Mouse (Mus musculus) CD8-positive naive resting alpha-beta T cell, adult 2 months (primary cell): ENCODE measurements around the gene Gm3173.
"Not testable (repeated sequence)": the region's sequence is repeated elsewhere in the genome, so short reads cannot be mapped to it uniquely, and the experiment has no call there.

Experiments
- DNase-seq, 2 experiments: peaks; one replicate each; pipeline ENCODE4 v3.0.0; 2022; ENCODE audit warnings: low read depth in 2 of 2, low spot score in 2 of 2

Gm3173 gene

GRCm38 (mm10) chr14:4430692-4431091 is at the start of gene Gm3173:
Gm3173 (plus strand) TSS chr14:4430992.
- not testable (repeated sequence) for DNase-seq

DNA sequence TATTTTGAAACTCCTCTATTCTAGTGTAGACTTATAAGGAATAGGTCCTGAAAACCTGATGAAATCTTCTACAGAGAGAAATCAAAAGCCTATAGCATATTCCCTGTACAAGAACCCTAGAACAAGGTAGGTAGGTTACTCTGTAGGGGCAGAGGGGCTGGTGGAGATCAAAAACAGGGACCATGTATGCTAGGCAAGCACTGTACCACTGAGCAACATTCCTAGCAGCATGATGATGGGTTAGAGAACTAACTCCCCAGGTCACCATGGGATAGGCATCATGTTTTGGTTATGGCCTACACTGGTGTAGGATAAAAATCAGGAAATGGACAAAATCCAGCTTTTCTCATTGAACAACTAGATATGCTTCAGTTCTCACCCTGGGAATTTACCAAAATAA is 45.2 kb upstream of the Gm3173 start:
- not testable (repeated sequence) for DNase-seq

DNA sequence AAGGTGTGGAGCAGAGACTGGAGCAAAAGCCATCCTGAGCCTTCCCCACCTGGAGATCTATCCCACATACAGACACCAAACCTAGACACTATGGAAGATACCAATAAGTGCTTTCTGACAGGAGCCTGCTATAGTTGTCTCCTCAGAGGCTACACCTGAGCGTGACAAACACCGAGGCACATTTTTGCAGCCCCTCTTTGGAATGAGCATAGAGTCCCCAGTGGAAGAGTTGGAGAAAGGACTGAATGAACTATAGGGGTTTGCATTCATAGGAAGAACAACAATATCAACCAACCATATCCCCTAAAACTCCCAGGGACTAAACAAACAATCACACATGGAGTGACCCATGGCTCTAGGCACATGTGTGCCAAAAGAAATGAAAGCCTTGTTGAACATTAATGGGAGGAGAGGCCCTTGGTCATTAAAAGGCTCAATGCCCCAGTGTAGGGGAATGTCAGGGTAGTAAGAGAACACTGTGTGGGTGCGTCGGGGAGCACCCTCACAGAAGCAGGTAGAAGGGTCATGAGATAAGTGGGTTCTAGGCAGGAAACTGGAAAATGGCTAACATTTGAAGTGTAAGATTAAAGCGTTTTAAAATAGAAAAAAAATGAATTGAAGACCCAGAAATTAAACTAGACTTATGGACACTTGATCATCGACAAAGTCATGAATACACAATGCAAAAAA is 37.8 kb upstream of the Gm3173 start:
- DNase-seq: not testable (repeated sequence)

- DNase-seq: not testable (repeated sequence)
These were observed 33.6 kb upstream of the Gm3173 start, which contains the start of gene Gm3159 for GRCm38 (mm10) chr14:4397226-4397625. Gm3159 (plus strand) TSS chr14:4397526.

DNA sequence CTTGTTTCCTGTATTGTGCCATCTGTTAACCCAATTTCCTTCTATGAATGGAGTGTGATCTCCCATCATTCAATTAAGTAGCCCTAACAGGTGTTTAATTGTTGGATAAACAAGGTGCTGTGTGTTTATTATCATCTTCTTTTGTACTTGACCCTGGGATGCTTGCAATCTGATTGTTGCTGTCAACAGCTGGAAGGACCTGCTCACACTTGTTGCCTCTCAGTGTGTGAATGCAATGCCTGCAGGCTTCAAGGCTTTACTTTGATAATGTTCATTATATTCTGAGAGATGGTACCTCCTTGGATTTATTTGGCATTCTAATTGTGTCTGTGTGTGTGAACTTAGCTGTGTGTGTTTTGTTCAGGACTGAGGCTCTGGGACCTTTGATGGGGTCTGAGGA is 32.2 kb upstream of the Gm3173 start:
- not testable (repeated sequence) for DNase-seq

GRCm38 (mm10) chr14:4400115-4400789 is 30.5 kb upstream of the Gm3173 start:
- DNase-seq: not testable (repeated sequence)

- DNase-seq: not testable (repeated sequence)
These were observed 29.5 kb upstream of the Gm3173 start for GRCm38 (mm10) chr14:4401245-4401644.

GRCm38 (mm10) chr14:4403840-4404239 is 27.0 kb upstream of the Gm3173 start:
- not testable (repeated sequence) for DNase-seq

- DNase-seq: not testable (repeated sequence)
These were observed 20.9 kb upstream of the Gm3173 start for GRCm38 (mm10) chr14:4409939-4410338.

DNA sequence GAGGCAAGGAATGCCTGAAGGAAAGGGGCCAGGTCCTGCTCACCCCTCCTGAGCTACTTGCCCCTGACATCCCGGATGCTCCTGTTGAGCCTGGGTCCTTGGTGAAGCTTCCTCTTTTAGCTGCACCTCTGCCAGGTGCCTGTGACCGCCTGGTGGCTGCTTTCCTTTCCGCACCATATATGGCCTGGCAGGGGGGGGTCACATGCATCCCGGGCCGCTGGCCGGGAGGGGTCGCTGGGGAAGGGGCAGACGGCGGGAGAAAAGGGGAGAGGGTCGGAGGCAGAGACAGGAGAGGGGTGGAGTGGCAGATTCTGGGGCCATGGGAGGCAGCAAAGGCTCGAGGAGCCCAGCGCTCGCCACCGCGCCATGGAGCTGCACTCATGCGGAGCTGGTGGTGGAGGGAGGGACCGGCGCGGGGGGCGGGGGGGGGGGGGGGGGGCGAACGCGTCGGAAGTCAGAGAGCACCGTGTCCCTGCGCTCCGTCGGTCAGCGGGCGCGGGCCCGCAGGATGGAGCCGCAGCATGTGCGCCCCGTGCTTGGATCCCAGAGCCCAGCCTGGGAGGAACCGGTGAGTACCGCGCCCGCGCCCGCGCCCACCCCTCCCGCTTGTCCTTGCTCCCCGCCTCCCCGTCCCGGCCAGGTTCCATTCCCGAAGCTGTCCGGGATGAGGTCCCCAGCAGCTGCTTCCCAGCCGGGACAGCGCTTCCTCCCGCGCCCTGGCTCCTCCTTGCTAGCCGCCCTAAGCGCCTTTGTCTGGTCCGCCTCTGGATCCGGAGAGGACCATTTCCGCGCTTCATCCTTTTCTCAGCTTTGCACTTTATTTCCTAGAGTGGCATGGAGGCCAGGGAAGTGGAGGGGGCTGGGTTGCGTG is 15.6 kb upstream of the Gm3173 start, which contains the start of gene Gm3164:
Gene Gm3164, plus strand, starts transcription at position 484 of the 871 bp plus-strand sequence.
- not testable (repeated sequence) for DNase-seq

GRCm38 (mm10) chr14:4481445-4481844 is 50.7 kb downstream of the Gm3173 start, which contains the start of gene Gm3182:
Gm3182 (plus strand) TSS chr14:4481745.
- DNase-seq: not testable (repeated sequence)

DNA sequence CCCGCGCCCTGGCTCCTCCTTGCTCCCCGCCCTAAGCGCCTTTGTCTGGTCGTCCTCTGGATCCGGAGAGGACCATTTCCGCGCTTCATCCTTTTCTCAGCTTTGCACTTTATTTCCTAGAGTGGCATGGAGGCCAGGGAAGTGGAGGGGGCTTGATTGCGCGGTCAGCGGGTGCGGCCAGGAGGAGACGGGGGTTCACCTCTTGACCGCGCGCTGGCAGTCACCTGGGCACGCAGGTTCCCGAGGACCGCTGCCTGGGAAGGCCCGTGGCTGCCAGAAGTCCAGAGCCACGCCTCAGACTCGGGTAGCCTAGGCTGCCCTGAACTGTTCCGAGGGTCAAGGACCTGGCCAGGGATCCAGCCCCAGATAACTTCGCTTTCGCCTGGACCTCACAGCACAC is 68.6 kb downstream of the Gm3173 start:
- DNase-seq: not testable (repeated sequence)

- DNase-seq: not testable (repeated sequence)
These were observed 124.3 kb downstream of the Gm3173 start, which contains the start of gene Gm3047 for GRCm38 (mm10) chr14:4555105-4555504. Gm3047 (plus strand) TSS chr14:4555405.
